Mouse (Mus musculus): ENCODE data around the gene Akap8. TPM values are rescaled to one million over a fixed set of nuclear protein-coding genes. Genes with fewer than 3 reads are reported as not detected.

Akap8 gene
- total RNA-seq (2021) = 10 to 100 TPM; 70.8 to 94.5 TPM
- long read RNA-seq, experiment 1, full-length matches to known transcripts = 34 of 66 reads
- long read RNA-seq, experiment 1, partial matches to known transcripts = 10 of 66 reads
- long read RNA-seq, experiment 1, other reads (novel, unspliced or antisense) = 22 of 66 reads
- long read RNA-seq, experiment 2, full-length matches to known transcripts = 19 of 34 reads
- long read RNA-seq, experiment 2, partial matches to known transcripts = 4 of 34 reads
- long read RNA-seq, experiment 2, other reads (novel, unspliced or antisense) = 11 of 34 reads

DNA sequence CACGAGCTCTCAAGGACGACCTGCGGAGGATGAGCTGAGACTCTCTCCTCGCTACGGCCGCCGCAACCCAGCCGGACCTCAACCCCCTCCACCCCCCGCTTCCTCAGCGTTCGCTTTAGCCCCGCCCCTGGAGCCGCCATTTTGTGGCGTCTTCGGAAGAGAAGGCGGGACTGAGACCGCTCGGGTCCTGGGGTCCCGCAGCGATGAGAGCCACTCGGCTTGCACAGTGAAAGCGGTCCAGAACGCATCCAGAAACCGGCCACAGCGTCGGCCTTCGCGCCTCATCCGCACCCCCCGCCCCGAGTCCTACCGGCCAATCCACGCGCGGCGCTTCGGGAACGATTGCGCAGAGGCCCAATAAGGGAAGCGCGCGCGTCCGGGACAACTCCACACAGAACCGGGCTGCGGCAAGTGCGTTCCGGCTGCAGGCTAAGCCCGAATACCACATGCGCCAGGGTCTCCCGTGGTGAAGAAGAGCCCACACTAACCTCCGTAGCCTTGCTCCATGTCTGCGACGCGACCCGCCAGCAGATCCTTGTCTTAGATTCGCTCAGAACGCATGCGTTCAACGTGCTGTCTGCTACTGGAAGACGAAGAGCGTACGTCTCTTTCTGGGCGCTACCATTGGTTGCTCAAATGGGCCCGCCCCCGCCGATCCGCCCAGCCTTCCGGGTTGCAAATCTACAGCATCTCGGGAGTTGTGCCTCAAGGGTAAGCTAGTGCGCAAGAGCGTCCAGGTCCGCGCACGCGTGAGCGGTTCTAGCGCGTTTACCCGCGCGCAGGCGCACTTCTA is at the start of gene Akap8:
Akap8 (minus strand) TSS at position 642 of the 793 bp plus-strand sequence.
- DNase-seq = peak; percentile 97

DNA sequence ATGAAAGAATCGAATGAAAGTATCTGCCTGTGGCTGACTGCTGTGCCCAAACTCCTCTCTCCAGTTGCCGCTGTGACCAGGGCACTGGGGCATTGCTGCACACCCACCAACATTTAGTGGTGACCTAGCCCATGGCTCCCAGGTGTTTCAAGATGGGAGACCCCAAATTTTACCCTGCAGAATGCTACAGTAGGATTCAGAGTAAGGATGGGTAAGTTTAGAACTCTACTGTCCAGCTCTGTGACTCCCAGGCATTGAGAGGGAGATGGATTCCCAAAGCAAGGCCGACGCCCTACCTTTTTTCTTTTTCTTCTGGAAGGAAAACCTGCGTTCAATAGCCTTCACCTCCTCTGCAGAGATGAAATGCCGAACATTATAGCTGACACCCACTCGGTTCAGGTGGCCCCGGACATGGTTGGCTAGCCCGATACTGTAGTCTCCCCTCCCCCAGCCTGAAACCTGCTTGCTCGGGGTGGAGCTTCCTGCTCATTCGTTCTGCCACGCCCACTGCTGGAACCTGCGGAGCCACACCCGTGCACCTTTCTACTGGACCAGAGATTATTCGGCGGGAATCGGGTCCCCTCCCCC is 48.0 kb upstream of the Akap8 start:
- no peak for DNase-seq

DNA sequence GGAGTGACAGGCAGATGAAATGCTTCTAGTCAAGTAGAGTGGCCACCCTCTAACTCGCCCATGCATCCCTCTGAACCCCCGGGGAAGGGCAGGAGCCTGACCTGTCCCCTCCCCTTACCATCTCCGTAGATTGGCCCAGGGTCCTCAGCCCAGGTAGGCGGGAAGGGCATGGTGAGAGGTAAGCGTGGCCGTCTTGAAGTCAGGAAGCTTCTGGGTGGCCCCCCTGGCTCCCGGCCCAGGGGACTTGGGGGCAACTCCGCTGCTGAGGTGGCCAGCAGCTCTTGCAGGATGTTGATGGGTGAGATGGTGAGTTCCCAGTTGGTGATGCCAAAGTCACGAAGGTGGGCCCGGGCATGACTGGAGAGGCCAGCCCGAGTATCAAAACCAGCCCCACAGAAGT is 46.7 kb upstream of the Akap8 start:
- DNase-seq = no peak

DNA sequence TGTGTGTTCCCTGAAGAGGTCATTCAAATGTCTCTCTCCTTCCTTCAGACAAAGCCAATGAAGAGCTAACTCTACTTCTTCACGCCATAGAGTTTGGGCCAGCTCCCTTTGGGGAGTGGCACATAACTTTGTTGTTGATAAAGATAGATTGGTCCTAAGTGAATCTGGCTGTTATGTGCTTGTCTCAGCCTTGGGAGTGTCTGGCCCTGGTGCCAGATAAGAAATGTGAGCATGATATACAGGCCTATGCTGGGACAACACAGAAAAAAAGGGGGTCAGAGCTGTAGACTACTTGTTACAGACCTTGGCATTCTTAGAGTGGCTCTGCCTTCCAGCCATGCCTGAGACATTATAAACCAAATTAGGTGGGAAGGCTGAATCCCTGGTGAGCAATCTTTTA is 44.3 kb upstream of the Akap8 start:
- DNase-seq = no peak

DNA sequence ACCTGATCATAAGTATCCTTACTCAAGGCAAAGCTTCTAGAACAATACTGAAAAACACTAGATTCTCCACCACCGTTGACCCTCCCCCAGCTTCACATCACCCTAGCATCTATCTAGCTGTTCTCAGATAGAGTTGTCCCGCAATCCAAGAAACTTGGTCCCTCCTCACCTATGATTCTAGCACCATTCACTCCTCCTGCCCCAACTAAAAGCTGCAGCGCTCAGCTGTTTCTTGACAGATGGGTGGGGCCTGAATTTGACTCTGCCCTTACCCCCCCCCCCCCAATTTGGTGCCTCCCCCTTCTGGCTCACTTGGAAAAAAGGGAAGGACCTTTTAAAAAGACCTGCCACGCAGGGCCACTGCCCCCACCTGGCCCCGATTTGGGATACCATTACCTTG is 43.8 kb upstream of the Akap8 start:
- DNase-seq = no peak

DNA sequence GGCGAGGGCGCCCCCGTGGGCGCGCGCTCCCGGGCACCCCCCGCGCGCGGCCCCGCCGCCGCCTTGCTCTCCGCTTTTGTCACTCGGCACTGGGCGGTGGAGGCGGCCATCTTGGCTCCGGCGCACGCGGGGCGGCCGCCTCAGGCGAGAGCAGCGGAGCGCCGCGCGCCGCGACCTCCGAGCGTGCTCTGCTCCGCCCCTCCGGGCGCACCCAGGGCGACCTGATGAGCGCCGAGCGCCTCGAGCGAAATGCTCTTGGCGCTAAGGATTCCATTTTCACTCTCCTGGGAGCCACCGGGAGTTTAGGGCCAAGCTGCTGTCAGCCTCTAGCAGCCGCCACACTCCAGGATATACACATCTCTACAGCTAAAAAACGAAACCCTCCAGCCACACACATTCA is 43.3 kb upstream of the Akap8 start:
- DNase-seq = peak; percentile 95

DNA sequence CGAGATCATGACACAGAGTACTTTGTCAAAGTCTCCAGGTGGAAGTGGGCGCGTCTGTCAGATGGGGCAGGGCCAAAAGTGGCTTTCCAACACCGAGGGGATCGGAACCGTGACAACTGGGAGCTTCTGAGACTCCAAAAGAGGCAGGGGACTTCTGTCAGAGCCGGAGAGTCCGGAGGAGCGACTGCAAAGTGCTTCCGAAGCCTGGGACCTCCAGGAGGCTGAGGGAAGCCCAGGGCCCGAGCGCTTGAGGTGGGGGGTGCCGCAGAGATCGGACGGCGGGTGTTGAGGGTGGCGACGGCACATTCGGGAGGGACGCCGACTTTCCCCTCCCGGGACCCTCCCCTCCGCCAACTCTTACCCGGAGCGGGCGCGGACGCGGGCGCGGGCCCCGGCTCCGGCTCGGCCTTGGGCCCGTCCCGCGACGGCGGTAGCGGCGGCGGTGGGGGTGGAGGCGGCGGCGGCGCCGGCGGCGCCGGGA is 42.8 kb upstream of the Akap8 start:
- DNase-seq = no peak

DNA sequence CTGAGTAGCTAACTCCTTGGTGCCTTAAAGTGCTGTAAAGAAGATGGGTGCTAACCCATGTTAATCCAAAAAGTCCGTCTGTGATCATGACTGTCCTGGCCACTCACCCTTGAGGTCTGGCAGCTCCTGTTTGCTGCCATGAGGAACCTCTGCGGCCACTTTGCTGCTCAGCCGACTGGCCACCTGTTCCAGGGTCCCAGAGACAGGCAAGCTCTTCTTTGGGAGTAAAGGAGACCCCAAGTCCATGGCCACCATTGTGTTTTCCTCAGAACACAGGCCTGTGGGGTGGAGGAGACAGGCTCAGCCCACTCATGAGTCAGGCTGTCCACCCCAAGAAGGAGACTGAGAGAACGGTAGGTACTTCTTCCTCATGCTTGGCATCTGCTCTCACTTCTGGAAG is 41.6 kb upstream of the Akap8 start:
- DNase-seq = no peak

DNA sequence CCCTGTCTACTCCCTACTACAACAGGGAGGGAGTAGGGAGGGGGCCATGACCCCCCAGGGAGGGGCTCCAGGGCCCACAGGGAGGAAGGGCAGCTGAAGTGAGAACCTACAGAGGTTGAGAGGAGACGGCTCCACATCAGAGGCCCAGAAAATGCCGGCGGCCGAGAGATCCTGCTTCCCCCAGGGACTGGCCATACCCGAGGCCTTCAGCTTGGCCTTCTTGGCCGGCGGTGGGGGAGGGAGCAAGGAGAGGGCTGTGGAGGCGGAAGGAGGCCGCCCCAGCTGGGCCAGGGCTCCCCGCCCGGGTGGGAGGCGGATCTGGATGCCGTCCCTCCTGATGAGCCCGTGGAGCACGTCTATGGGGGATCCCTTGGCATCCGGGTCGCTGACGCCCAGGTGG is 38.9 kb upstream of the Akap8 start:
- peak; percentile 75 for DNase-seq

DNA sequence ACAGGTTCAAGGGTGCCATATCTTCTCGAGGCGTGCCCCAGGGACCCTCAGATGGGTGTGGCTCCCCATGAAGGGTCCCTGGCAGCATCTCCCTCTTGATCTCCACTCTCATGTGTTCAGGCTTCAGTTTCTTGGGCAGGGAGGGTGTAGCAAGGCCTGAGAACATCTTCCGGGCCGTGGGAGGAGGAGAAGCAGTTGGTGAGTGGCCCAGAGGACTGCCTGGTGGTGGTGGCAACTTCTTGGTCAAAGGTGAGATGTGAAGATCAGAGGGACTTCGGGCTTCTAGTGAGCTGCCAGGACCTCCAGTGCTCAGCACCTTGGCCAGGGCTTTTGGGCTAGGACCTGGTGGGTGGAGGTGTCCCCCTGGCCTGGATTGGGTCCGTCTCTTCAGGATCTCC is 37.9 kb upstream of the Akap8 start:
- DNase-seq = no peak

DNA sequence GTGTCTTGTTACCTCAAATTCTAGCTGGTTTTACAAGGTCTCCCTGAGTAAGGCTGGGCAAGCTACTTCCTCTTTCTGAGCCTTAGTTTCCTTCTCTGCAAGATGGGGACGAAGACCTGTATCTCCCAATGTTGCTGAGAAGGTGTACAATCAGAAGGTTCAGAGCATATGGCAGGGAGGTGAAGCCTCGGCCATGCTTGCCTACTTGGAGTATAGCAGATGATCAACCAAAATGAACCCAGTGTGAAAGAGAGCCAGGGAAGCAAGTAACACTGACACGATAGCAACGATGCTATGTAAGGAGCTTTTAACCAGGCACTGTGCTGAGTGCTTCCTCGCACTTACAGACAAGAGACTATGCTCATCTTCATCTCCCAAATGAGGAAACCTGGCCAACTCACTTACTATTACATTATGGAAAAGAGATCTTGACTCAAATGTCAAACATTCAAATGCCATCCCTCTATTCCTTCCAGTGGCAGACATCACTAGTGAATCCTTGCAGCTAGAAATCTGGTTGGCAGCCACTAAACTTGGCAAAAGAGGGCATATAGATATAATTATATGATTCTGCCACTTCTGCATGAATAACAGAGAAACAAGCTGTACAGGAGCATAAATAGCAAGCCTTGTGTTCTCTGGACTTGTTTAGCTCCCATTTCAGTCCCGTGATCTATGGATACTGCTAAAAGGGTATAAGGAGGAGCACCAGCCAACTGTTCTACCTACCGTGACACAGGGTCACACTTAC is 37.3 kb upstream of the Akap8 start:
- no peak for DNase-seq

DNA sequence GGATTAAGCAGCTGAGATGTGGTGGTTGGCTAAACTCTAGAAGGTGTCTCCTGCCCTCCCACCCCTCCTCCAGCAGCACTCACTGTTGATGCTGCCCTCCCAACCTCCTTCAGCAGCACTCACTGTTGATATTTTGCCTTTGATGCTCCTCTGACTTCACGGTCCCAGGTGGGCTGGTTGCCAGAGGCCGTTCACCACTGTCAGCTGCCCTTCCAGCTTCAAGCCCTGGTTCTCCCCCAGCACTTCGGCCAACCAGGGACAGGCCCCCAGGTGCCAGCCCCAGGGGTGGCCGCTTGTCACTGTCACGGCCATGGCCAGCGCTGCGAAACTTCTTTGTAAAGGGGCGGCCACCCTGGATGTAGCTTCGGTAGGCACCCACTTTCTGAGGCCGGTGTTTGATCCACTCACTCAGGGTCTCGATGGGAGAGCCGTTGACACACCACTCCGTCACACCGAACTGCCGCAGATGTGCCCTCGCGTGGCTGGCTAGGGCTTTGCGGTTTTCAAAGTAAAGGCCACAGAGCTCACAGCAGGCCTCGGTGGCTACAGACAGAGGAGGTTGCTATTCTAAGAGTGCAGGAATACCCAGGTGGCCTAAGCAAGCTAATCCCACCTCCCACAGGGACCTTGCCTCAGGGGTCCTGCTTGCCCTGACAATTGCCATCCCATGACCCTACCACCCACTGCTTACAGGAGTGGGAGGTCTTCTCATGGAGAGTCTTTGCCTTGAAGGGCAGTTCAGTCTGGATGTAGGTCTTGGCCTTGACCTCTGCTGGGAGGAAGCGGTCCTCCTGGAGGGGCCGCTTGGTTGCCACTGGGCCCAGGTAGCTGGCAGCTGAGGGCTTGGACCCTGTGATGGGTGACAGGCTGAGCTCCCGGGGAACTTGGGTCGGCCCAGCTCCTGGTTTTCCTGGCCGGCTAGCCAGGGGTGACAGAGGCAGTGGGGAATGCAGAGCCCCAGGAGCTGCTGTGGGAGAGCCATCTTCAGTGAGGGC is 36.0 kb upstream of the Akap8 start:
- peak; percentile 64 for DNase-seq

DNA sequence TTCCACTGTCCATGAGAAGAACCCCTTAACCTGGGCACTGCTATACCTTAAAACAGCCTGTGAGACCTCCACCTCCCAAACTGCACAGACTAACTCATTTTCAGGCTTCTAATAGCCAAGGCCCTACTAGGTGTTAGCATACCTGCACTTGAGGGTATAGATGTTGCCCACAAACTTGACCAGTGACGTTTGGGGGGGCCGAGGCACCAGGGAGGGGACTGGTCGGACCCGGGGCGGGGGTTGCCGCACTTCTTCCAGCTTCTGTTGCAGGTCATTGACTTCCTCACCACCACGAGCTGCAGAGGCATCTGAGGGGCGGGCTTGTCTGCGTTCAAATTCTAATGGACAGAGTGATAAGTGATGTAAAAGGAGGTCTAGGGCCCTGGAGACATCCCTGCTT is 35.2 kb upstream of the Akap8 start:
- DNase-seq = no peak

DNA sequence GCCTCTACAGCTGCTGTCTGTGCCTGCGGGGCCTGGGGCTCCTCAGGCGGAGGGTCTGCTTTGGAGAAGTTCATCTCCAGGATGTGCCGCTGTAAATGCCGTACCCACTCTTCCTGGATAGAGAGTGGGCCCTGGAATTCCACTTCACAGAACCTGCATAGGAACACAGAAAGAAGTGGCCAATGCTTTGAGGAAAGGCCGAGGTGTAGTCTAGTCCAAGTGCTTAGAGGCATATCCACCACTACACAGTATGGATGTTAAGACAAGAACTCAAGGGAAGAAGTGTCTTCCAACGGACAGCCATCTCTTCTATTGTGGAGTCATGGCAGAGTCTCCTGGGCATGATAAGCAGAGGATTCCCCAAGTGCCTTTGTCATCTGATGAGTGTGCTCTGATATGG is 34.0 kb upstream of the Akap8 start:
- no peak for DNase-seq

DNA sequence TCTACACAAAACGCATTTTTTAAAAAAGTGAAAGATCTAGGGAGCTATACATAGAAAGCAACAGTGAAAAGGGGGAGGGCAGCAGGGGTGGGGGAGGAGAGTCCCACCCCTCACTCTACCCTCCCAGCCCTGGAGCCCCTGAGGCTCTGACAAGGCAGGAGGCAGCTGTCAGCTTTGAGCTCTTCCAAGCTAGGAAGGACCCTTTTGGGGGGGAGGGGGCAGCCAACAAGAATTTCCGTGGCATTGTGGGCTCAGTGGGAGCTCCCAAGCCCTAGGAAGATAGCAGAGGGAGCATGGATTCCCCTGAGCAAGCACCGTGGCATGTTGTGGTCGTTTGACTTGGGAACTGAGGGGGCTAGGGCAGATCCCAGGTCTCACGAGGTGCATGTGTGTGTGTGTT is 33.2 kb upstream of the Akap8 start:
- no peak for DNase-seq

DNA sequence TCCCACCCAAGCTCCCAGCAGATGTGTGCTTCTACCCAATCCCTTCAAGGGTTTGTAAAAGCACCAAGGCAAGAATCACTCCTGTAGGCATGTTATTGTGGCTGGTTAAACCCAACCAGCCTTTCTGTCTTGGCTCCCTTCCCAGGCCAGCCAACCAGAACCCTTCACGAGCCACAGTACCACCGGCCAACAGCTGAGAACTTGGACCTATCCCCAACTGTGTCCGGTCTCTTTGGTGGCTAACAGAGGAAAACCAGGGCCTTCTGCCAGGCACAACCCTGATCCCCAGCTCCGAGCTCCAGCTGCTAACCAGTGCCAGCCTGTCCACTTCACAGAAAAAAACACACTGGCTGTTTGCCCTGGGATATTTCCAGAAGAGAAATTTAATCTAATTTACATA is 32.7 kb upstream of the Akap8 start:
- DNase-seq = peak; percentile 77

DNA sequence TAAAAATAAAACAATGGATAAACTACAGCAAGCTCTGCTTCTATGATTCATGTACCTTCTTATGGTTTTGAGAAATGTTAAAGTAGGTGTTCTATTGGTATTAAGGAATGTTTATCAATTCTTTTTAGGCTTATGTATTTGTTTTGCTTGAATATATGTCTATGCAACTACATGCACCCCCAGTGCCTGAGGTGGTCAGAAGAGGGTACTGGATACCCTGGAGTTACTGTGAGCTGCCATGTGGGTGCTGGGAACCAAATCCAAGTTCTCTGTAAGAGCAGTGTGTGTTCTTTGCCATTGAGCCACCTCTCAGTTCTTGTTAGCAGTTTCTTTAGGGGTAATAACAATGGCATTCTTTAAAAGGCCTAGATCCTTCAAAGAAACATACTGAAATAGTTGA is 30.7 kb upstream of the Akap8 start:
- no peak for DNase-seq

DNA sequence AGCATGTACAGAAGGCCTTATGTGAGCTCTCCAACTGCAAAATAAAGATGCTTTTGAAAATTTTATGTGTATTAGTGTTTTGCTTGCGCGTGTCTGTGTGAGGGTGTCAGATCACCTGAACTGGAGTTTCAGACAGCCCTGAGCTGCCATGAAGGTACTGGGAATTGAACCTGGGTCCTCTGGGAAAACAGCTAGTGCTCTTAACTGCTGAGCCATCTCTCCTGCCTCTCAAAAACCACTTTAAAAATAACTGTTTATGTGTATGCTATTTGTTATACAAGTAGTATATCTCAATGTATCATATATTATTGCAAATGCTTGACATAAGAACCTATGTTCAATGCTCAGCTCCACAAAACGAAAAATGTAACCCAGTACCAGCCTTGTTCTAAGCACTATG is 30.2 kb upstream of the Akap8 start:
- DNase-seq = no peak

DNA sequence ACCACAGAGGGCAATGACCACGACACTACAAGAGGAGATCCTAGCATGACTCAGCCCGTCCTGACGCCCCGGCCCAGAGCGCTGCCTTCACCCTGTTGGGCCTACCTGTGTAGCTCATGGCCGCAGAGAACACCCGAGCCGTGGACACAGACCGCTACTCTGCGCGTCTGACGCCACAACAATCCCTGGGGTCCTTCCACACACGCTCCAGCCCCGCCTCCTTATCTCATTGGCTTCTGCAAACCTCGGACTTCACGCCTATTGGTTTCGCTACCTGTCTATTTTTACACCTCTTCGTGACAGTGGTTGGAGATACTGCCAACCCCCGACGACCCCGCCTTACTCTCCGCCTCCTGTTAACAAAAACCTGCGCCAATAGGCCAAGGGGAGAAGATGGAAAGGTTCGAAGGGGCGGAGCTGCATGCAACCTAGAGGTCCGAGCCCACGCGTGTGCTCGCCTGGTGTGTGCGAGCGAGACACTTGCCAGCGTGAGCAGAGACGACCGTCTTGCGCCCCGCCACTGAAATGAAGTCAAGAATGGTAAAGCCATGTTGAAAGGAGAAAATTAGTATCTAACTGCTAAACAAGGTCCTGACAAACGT is 29.4 kb upstream of the Akap8 start, which contains the start of gene Akap8l:
Akap8l (minus strand) TSS at position 226 of the 602 bp plus-strand sequence.
- peak; percentile 95 for DNase-seq

DNA sequence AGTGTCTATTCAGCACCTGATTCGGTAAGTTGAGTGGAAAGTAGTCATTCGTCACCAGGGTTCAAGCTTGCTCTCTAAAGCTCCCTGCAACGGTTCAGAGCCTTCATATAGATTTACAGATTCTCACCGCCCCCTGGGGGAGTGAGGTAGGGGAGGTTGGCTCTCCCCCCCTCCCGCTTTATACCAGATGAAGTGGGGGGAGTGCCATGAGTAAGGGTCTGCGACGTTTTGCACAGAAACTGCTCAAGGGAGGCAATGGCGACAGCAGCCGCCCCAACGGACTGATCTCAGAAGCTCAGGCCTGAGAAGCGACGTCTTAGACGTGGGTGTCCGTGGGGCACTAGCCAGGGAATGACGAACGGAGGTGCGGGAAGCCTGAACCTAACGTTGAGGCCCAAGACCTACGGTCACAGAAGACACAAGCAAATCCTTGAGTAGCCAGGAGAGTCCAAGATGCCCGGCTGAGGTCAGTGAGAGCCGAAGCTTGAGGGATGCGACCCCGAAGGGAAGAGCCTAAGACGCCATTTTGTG is 28.9 kb upstream of the Akap8 start:
- DNase-seq = no peak

Data from adrenal gland, postnatal 10 days (tissue).